Mouse (Mus musculus) heart, adult 2 months (tissue): ENCODE results near the gene Pigq. TPM values are rescaled to one million over a fixed set of nuclear protein-coding genes. Genes with fewer than 3 reads are reported as not detected.

Experiments
- DNase-seq, 2 experiments: peaks; one replicate each; pipeline ENCODE4 v3.0.0; 2021
- H3K27ac ChIP-seq: fragments of 200-600 bp; 2 replicates; pipeline ENCODE4 v1.8.1; 2022
- H3K27me3 ChIP-seq: fragments of 200-500 bp; 2 replicates; pipeline ENCODE4 v1.6.1; 2012; ENCODE audit warnings: mild to moderate bottlenecking, low read length, inconsistent platforms, mixed read lengths; ENCODE audit not compliant: control insufficient read depth, insufficient read depth
- H3K36me3 ChIP-seq: fragments of 200-500 bp; 2 replicates; pipeline ENCODE4 v1.6.1; 2012; ENCODE audit warnings: low read length, inconsistent platforms; ENCODE audit not compliant: control insufficient read depth, insufficient read depth
- H3K4me1 ChIP-seq: fragments of 200-500 bp; 2 replicates; pipeline ENCODE4 v1.6.1; 2011; ENCODE audit warnings: low read length; ENCODE audit not compliant: control insufficient read depth, insufficient read depth
- H3K4me3 ChIP-seq: fragments of 200-600 bp; 2 replicates; pipeline ENCODE4 v1.8.1; 2022
- H3K79me2 ChIP-seq: fragments of 200-500 bp; replicated peaks from 2 replicates; pipeline ENCODE4 v1.6.1; 2012; ENCODE audit warnings: mild to moderate bottlenecking, inconsistent platforms, low read length, moderate library complexity, mixed read lengths; ENCODE audit not compliant: control insufficient read depth, insufficient read depth
- H3K9ac ChIP-seq: fragments of 200-500 bp; 2 replicates; pipeline ENCODE4 v1.6.1; 2012; ENCODE audit warnings: low read depth, mild to moderate bottlenecking, control low read depth, inconsistent platforms, low read length, mixed read lengths
- CTCF ChIP-seq: fragments of 200-600 bp; IDR thresholded peaks from 2 replicates; pipeline ENCODE4 v1.8.1; 2022; ENCODE audit warnings: antibody characterized with exemption, mild to moderate bottlenecking, moderate library complexity
- EP300 ChIP-seq: fragments of 200-500 bp; IDR thresholded peaks from 2 replicates; pipeline ENCODE4 v1.6.1; 2011; ENCODE audit warnings: low read depth, low read length, control low read depth; ENCODE audit not compliant: insufficient read depth
- POLR2A ChIP-seq: fragments of 200-500 bp; IDR thresholded peaks from 2 replicates; pipeline ENCODE4 v1.6.1; 2011; ENCODE audit warnings: mild to moderate bottlenecking, low read depth, low read length, control low read depth; ENCODE audit not compliant: insufficient read depth
- WGBS: fragments of 180-500 bp; shearing (Covaris S2); methylation state at CpG from one replicate; pipeline ENCODE4 v1.1.7; 2018; 5-methylcytosine and 5-hydroxymethylcytosine counted together
- intact Hi-C: fragments of 180-260 bp; cut with DNase I; formaldehyde crosslinking; loops from one replicate; pipeline ENCODE4 v1.15.1; 2025
- polyA plus RNA-seq: library from polyadenylated mRNA; depleted of rRNA; stranded (reverse); fragments of >200 nt; gene quantifications from 2 replicates; pipeline ENCODE4 v1.2.3, GENCODE M21; 2012
- total RNA-seq, 2 experiments: library from RNA; stranded (reverse); gene quantifications; 2 replicates each; pipeline ENCODE4 v1.2.3; 2021

Gene Pigq
- total and polyA plus RNA-seq, 3 experiments, result 40.8 to 74.7 (median 48.7) TPM

DNA sequence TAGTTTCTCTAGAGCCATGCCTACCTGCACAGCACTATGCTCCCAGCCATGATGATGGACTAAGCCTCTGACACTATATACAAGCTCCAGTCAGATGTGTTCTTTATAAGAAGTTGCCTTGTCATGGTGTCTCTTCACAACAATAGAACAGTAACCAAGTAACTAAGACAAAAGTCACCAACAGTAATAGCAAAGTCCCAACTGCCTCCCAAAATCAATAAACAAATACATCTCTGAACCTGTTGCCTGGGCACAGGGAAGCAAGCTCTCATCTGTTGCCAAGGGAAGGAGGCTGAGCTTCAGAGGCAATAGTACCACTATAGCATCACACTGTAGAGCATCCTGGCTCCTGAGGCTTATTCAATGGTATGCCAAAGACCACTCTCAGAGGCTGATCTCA is 57.9 kb downstream of the Pigq start:
- TF ChIP-seq POLR2A, result no peak
- TF ChIP-seq CTCF, result no peak
- TF ChIP-seq EP300, result no peak
- H3K4me1 ChIP-seq, result no peaks in the 10 kb centered on the region
- DNase-seq, result no peak
- no peak overlapping the region for H3K27ac ChIP-seq
- no peaks in the 10 kb centered on the region for H3K79me2 ChIP-seq
- H3K4me3 ChIP-seq, result no peak overlapping the region
- no peaks in the 10 kb centered on the region for H3K36me3 ChIP-seq
- no peaks in the 10 kb centered on the region for H3K27me3 ChIP-seq
- intact Hi-C loops, result no loop called here
- no peak overlapping the region for H3K9ac ChIP-seq

DNA sequence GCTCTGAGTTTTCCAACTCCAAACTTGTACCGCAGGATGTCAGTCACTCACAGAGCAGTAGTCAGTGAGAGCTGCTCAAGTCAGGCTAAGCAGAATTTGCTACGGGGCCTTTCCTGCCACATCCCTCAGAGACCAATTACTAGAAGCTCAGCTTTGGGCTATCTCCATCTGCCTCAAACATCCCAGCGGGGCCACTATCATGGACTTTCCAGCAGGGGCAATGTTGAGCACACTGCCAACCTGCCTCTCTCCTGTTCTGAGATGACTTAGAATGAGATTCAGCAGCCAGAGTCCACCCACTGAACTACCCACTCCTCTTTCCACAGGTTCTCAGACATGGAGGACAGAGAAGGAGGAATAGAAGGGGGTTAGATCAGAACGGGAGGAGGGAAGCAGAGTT is 59.1 kb downstream of the Pigq start:
- no peaks in the 10 kb centered on the region for H3K36me3 ChIP-seq
- intact Hi-C loops, result no loop called here
- 64% methylated on average over 4 of the region's 4 CpGs for WGBS

DNA sequence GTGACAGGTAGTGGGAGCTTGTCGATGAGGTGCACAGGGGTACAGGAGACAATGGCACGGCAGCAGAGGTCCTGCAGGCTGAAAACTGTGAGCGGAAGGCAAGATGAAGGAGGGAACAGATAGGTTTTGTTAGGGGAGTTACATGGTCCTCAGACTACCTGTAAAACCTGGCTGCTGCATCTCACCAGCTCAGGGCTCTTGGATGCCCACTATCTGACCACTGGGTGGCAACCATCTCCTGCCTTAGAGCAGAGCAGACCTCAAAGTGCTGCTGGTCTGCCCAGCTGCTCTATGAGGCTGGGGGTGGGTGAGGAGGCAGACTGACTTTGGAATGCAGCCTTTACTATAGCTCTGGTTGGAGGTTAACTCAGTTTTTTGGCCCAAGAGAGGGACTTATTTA is 60.9 kb downstream of the Pigq start:
- H3K4me3 ChIP-seq, result no peak overlapping the region
- no peaks in the 10 kb centered on the region for H3K36me3 ChIP-seq
- H3K79me2 ChIP-seq, result no peaks in the 10 kb centered on the region
- intact Hi-C loops, result no loop called here
- 88% methylated on average over 3 of the region's 3 CpGs for WGBS
- H3K9ac ChIP-seq, result no peak overlapping the region
- TF ChIP-seq POLR2A (no peak), EP300 (no peak), CTCF (no peak)
- DNase-seq, result no peak
- H3K4me1 ChIP-seq, result no peaks in the 10 kb centered on the region
- H3K27me3 ChIP-seq, result no peaks in the 10 kb centered on the region
- H3K27ac ChIP-seq, result no peak overlapping the region

More for the DNA sequence above, 59.1 kb downstream of the Pigq start:
- no peak overlapping the region for H3K4me3 ChIP-seq
- no peak for DNase-seq
- H3K9ac ChIP-seq, result no peak overlapping the region
- no peaks in the 10 kb centered on the region for H3K27me3 ChIP-seq
- H3K4me1 ChIP-seq, result no peaks in the 10 kb centered on the region
- H3K27ac ChIP-seq, result no peak overlapping the region
- TF ChIP-seq CTCF, result peak; percentile 55
- no peak for TF ChIP-seq EP300
- no peaks in the 10 kb centered on the region for H3K79me2 ChIP-seq

DNA sequence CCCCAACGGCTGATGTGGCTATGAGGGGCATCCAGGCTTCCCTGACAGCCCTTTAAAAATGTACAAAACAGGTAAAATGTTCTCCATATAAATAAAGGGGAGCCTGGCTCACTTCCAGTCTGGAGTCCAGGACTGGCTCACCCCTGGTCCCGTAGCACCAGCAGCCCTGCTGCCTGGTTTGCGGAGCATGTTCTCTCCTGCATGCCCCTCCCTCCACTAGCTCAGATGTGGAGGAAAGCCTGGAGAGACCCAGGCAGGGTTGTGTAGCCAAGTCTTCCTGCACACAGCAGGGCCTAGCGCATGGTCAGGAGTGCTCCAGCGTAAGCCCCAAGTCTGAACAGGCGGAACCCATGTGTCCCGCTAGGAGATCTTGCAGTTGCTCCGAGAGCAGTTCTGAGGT is 61.5 kb downstream of the Pigq start:
- Histone ChIP-seq H3K27me3 (no peaks in the 10 kb centered on the region), H3K4me3 (no peak overlapping the region), H3K4me1 (no peaks in the 10 kb centered on the region), H3K36me3 (no peaks in the 10 kb centered on the region), H3K79me2 (no peaks in the 10 kb centered on the region), H3K27ac (no peak overlapping the region), H3K9ac (no peak overlapping the region)
- no peak for DNase-seq
- intact Hi-C loops, result no loop called here
- WGBS, result 91% methylated on average over 8 of the region's 8 CpGs
- TF ChIP-seq CTCF, result no peak
- TF ChIP-seq POLR2A, result no peak
- TF ChIP-seq EP300, result no peak

DNA sequence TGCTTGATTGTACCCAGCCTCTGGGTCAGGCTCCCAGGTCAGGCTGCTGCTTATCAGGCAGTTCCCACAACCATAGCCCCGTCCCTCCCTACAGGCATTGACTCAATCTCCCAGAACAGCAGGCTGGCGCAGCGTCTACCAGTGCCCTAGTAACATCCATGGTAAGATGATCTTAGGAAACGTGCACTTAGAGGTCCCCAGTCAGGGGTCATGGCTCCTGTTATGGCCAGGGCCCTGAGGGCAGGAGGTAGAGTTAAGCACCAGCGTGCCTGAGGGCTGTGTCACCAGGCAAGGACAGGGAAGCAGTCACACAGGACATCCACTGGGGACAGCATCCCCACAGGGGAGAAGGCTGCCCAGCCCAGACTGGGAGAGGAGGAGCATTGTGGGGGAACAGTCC is 62.4 kb downstream of the Pigq start:
- Histone ChIP-seq H3K27me3 (no peaks in the 10 kb centered on the region), H3K9ac (no peak overlapping the region), H3K4me3 (no peak overlapping the region), H3K79me2 (no peaks in the 10 kb centered on the region), H3K27ac (no peak overlapping the region), H3K36me3 (no peaks in the 10 kb centered on the region), H3K4me1 (no peaks in the 10 kb centered on the region)
- 67% methylated on average over 5 of the region's 5 CpGs for WGBS
- no peak for TF ChIP-seq EP300
- no peak for TF ChIP-seq CTCF
- no peak for TF ChIP-seq POLR2A
- DNase-seq, result no peak
- intact Hi-C loops, result no loop called here

DNA sequence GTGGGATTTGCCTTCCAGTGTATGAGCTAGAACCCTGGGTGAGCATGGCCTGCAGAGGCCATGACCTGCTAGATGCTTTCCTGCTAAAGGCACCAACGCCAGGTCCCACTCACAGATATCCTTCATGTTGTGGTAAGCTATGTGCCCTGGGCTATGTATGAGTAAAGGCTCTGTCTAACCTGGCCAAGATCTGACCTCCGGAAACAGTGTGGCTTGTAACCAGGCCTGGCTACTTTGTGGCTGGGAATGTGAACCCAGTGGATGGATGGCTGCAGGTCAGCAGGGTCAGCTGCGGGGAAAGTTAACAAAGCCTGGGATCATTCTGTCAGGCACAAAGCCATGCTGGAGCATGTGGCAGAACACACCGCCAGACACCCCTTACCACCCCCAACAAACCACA is 63.0 kb downstream of the Pigq start:
- TF ChIP-seq POLR2A (no peak), EP300 (no peak), CTCF (no peak)
- intact Hi-C loops, result no loop called here
- no peak overlapping the region for H3K27ac ChIP-seq
- no peaks in the 10 kb centered on the region for H3K79me2 ChIP-seq
- no peaks in the 10 kb centered on the region for H3K36me3 ChIP-seq
- H3K9ac ChIP-seq, result no peak overlapping the region
- WGBS, result 82% methylated on average over 4 of the region's 4 CpGs
- H3K27me3 ChIP-seq, result no peaks in the 10 kb centered on the region
- no peak for DNase-seq
- no peaks in the 10 kb centered on the region for H3K4me1 ChIP-seq
- no peak overlapping the region for H3K4me3 ChIP-seq
